Mouse (Mus musculus): ENCODE measurements around the gene Lrrc2. TPM values are rescaled to one million over a fixed set of nuclear protein-coding genes. Genes with fewer than 3 reads are reported as not detected.

Lrrc2 gene
- polyA plus RNA-seq, 1 experiment from 2014 or later: 0.06 TPM

- H3K9ac ChIP-seq (ENCODE audit: low read depth, low read length): no peak overlapping the region
- no peak overlapping the region for H3K27ac ChIP-seq (ENCODE audit: low read depth, low read length)
- H3K27me3 ChIP-seq (ENCODE audit: control insufficient read depth, insufficient read depth, low read length): peaks cover 32% of the 10 kb centered on the region
- WGBS: 12% methylated on average over 18 of the region's 18 CpGs
- ATAC-seq (ENCODE audit: low FRiP score) (no peak), DNase-seq (ENCODE audit: low spot score) (peak; percentile 36)
- no peak overlapping the region for H3K4me3 ChIP-seq (ENCODE audit: low read depth, low read length)
- H3K4me1 ChIP-seq (replicated peaks; ENCODE audit: control insufficient read depth, insufficient read depth, low read length): 0 out of 2 replicates have a peak, but pooled peaks cover 2% of the 10 kb centered on the region
- H3K9me3 ChIP-seq (ENCODE audit: control insufficient read depth, low read length): no peaks in the 10 kb centered on the region
- no peaks in the 10 kb centered on the region for H3K36me3 ChIP-seq (ENCODE audit: control insufficient read depth, insufficient read depth, low read length)
- no peak overlapping the region for H3K4me2 ChIP-seq (replicated peaks; ENCODE audit: low read depth, low read length)
Observed at GRCm38 (mm10) chr9:110945343-110945742, 6.0 kb upstream of the Lrrc2 start.

GRCm38 (mm10) chr9:110945926-110946325, 5.4 kb upstream of the Lrrc2 start, which contains the start of gene Tdgf1:
Gene Tdgf1 (minus strand): TSS chr9:110946158.
- 8% methylated on average over 11 of the region's 11 CpGs for WGBS
- no peak within 1 kb of the TSS; the same call in 1 of the 2 replicates for H3K4me3 ChIP-seq (ENCODE audit: low read depth, low read length)
- DNase-seq (ENCODE audit: low spot score) (peak; percentile 17), ATAC-seq (ENCODE audit: low FRiP score) (no peak)
- H3K27ac ChIP-seq (ENCODE audit: low read depth, low read length): no peak within 1 kb of the TSS
- peak within 1 kb of the TSS; percentile 23; the same call in 1 of the 2 replicates for H3K9ac ChIP-seq (ENCODE audit: low read depth, low read length)
- H3K9me3 ChIP-seq (ENCODE audit: control insufficient read depth, low read length): no peaks in the 10 kb centered on the region
- H3K4me2 ChIP-seq (replicated peaks; ENCODE audit: low read depth, low read length): no peak within 1 kb of the TSS; the same call in 1 of the 2 replicates
- H3K4me1 ChIP-seq (replicated peaks; ENCODE audit: control insufficient read depth, insufficient read depth, low read length): 0 out of 2 replicates have a peak, but pooled peaks cover 2% of the 10 kb centered on the region
- H3K36me3 ChIP-seq (ENCODE audit: control insufficient read depth, insufficient read depth, low read length): no peaks in the 10 kb centered on the region
- peaks cover 32% of the 10 kb centered on the region for H3K27me3 ChIP-seq (ENCODE audit: control insufficient read depth, insufficient read depth, low read length)

- no peak overlapping the region; the same call in 1 of the 2 replicates for H3K4me2 ChIP-seq (replicated peaks; ENCODE audit: low read depth, low read length)
- H3K36me3 ChIP-seq (ENCODE audit: control insufficient read depth, insufficient read depth, low read length): no peaks in the 10 kb centered on the region
- peaks cover 32% of the 10 kb centered on the region for H3K27me3 ChIP-seq (ENCODE audit: control insufficient read depth, insufficient read depth, low read length)
- 5% methylated on average over 20 of the region's 20 CpGs for WGBS
- no peaks in the 10 kb centered on the region for H3K9me3 ChIP-seq (ENCODE audit: control insufficient read depth, low read length)
- DNase-seq (ENCODE audit: low spot score) (peak; percentile 50), ATAC-seq (ENCODE audit: low FRiP score) (no peak)
- H3K4me3 ChIP-seq (ENCODE audit: low read depth, low read length): no peak overlapping the region
- H3K9ac ChIP-seq (ENCODE audit: low read depth, low read length): peak overlapping the region; percentile 23; the same call in 1 of the 2 replicates
- 0 out of 2 replicates have a peak, but pooled peaks cover 2% of the 10 kb centered on the region for H3K4me1 ChIP-seq (replicated peaks; ENCODE audit: control insufficient read depth, insufficient read depth, low read length)
- no peak overlapping the region for H3K27ac ChIP-seq (ENCODE audit: low read depth, low read length)
Observed at GRCm38 (mm10) chr9:110946548-110947044, 4.7 kb upstream of the Lrrc2 start.

- Histone ChIP-seq H3K27me3 (ENCODE audit: control insufficient read depth, insufficient read depth, low read length) (peaks cover 32% of the 10 kb centered on the region), H3K4me1 (replicated peaks; ENCODE audit: control insufficient read depth, insufficient read depth, low read length) (0 out of 2 replicates have a peak, but pooled peaks cover 2% of the 10 kb centered on the region), H3K27ac (ENCODE audit: low read depth, low read length) (no peak overlapping the region), H3K4me2 (replicated peaks; ENCODE audit: low read depth, low read length) (no peak overlapping the region), H3K9me3 (ENCODE audit: control insufficient read depth, low read length) (no peaks in the 10 kb centered on the region), H3K9ac (ENCODE audit: low read depth, low read length) (peak overlapping the region; percentile 23; the same call in 1 of the 2 replicates), H3K4me3 (ENCODE audit: low read depth, low read length) (no peak overlapping the region; the same call in 1 of the 2 replicates), H3K36me3 (ENCODE audit: control insufficient read depth, insufficient read depth, low read length) (no peaks in the 10 kb centered on the region)
- 5% methylated on average over 6 of the region's 6 CpGs for WGBS
- peak; percentile 36 for DNase-seq (ENCODE audit: low spot score)
- ATAC-seq (ENCODE audit: low FRiP score): no peak
Observed at GRCm38 (mm10) chr9:110947261-110947661, 4.1 kb upstream of the Lrrc2 start.

GRCm38 (mm10) chr9:110947900-110948299, 3.4 kb upstream of the Lrrc2 start:
- H3K4me3 ChIP-seq (ENCODE audit: low read depth, low read length): no peak overlapping the region
- no peak overlapping the region for H3K4me2 ChIP-seq (replicated peaks; ENCODE audit: low read depth, low read length)
- no peak overlapping the region for H3K9ac ChIP-seq (ENCODE audit: low read depth, low read length)
- peaks cover 34% of the 10 kb centered on the region for H3K27me3 ChIP-seq (ENCODE audit: control insufficient read depth, insufficient read depth, low read length)
- no peak for DNase-seq (ENCODE audit: low spot score)
- H3K36me3 ChIP-seq (ENCODE audit: control insufficient read depth, insufficient read depth, low read length): no peaks in the 10 kb centered on the region
- ATAC-seq (ENCODE audit: low FRiP score): no peak
- H3K27ac ChIP-seq (ENCODE audit: low read depth, low read length): no peak overlapping the region
- H3K4me1 ChIP-seq (replicated peaks; ENCODE audit: control insufficient read depth, insufficient read depth, low read length): 0 out of 2 replicates have a peak, but pooled peaks cover 2% of the 10 kb centered on the region
- no peaks in the 10 kb centered on the region for H3K9me3 ChIP-seq (ENCODE audit: control insufficient read depth, low read length)
- 14% methylated on average over 6 of the region's 6 CpGs for WGBS

GRCm38 (mm10) chr9:110948813-110949310, 2.5 kb upstream of the Lrrc2 start:
- 66% methylated on average over 8 of the region's 8 CpGs for WGBS
- H3K4me2 ChIP-seq (replicated peaks; ENCODE audit: low read depth, low read length): no peak overlapping the region
- ATAC-seq (ENCODE audit: low FRiP score): no peak

GRCm38 (mm10) chr9:110950109-110950508, 1.2 kb upstream of the Lrrc2 start:
- no peaks in the 10 kb centered on the region for H3K9me3 ChIP-seq (ENCODE audit: control insufficient read depth, low read length)
- H3K4me3 ChIP-seq (ENCODE audit: low read depth, low read length): no peak overlapping the region
- H3K36me3 ChIP-seq (ENCODE audit: control insufficient read depth, insufficient read depth, low read length): no peaks in the 10 kb centered on the region
- H3K27ac ChIP-seq (ENCODE audit: low read depth, low read length): no peak overlapping the region
- H3K27me3 ChIP-seq (ENCODE audit: control insufficient read depth, insufficient read depth, low read length): peaks cover 26% of the 10 kb centered on the region
- H3K4me1 ChIP-seq (replicated peaks; ENCODE audit: control insufficient read depth, insufficient read depth, low read length): 0 out of 2 replicates have a peak, but pooled peaks cover 2% of the 10 kb centered on the region
- WGBS: 98% methylated on average over 3 of the region's 3 CpGs
- ATAC-seq (ENCODE audit: low FRiP score) (no peak), DNase-seq (ENCODE audit: low spot score) (no peak)
- H3K9ac ChIP-seq (ENCODE audit: low read depth, low read length): no peak overlapping the region
- no peak overlapping the region for H3K4me2 ChIP-seq (replicated peaks; ENCODE audit: low read depth, low read length)

More at GRCm38 (mm10) chr9:110948813-110949310, 2.5 kb upstream of the Lrrc2 start:
- no peak for DNase-seq (ENCODE audit: low spot score)
- Histone ChIP-seq H3K4me3 (ENCODE audit: low read depth, low read length) (no peak overlapping the region), H3K36me3 (ENCODE audit: control insufficient read depth, insufficient read depth, low read length) (no peaks in the 10 kb centered on the region), H3K4me1 (replicated peaks; ENCODE audit: control insufficient read depth, insufficient read depth, low read length) (0 out of 2 replicates have a peak, but pooled peaks cover 2% of the 10 kb centered on the region), H3K9me3 (ENCODE audit: control insufficient read depth, low read length) (no peaks in the 10 kb centered on the region), H3K9ac (ENCODE audit: low read depth, low read length) (no peak overlapping the region), H3K27ac (ENCODE audit: low read depth, low read length) (no peak overlapping the region), H3K27me3 (ENCODE audit: control insufficient read depth, insufficient read depth, low read length) (peaks cover 34% of the 10 kb centered on the region)

- H3K9ac ChIP-seq (ENCODE audit: low read depth, low read length): no peak overlapping the region
- 95% methylated on average over 13 of the region's 13 CpGs for WGBS
- H3K4me3 ChIP-seq (ENCODE audit: low read depth, low read length): no peak overlapping the region
- H3K4me2 ChIP-seq (replicated peaks; ENCODE audit: low read depth, low read length): no peak overlapping the region
- no peaks in the 10 kb centered on the region for H3K4me1 ChIP-seq (replicated peaks; ENCODE audit: control insufficient read depth, insufficient read depth, low read length)
- H3K27me3 ChIP-seq (ENCODE audit: control insufficient read depth, insufficient read depth, low read length): peaks cover 14% of the 10 kb centered on the region
- H3K9me3 ChIP-seq (ENCODE audit: control insufficient read depth, low read length): no peaks in the 10 kb centered on the region
- ATAC-seq (ENCODE audit: low FRiP score): no peak
- no peaks in the 10 kb centered on the region for H3K36me3 ChIP-seq (ENCODE audit: control insufficient read depth, insufficient read depth, low read length)
- no peak overlapping the region for H3K27ac ChIP-seq (ENCODE audit: low read depth, low read length)
- DNase-seq (ENCODE audit: low spot score): no peak
Observed at GRCm38 (mm10) chr9:110951866-110952265, 521 bp downstream of the Lrrc2 start.

- Histone ChIP-seq H3K36me3 (ENCODE audit: control insufficient read depth, insufficient read depth, low read length) (no peaks in the 10 kb centered on the region), H3K27me3 (ENCODE audit: control insufficient read depth, insufficient read depth, low read length) (peaks cover 8% of the 10 kb centered on the region), H3K9ac (ENCODE audit: low read depth, low read length) (no peak overlapping the region), H3K4me2 (replicated peaks; ENCODE audit: low read depth, low read length) (no peak overlapping the region), H3K9me3 (ENCODE audit: control insufficient read depth, low read length) (no peaks in the 10 kb centered on the region), H3K4me1 (replicated peaks; ENCODE audit: control insufficient read depth, insufficient read depth, low read length) (no peaks in the 10 kb centered on the region), H3K27ac (ENCODE audit: low read depth, low read length) (no peak overlapping the region), H3K4me3 (ENCODE audit: low read depth, low read length) (no peak overlapping the region)
- DNase-seq (ENCODE audit: low spot score) (no peak), ATAC-seq (ENCODE audit: low FRiP score) (no peak)
- WGBS: 53% methylated on average over 6 of the region's 6 CpGs
Observed at GRCm38 (mm10) chr9:110952398-110952797, 1.1 kb downstream of the Lrrc2 start.
